Mouse (Mus musculus) urinary bladder, postnatal 25 days (tissue): ENCODE results near the gene Dgkq.

Experiments used
- DNase-seq: peaks from one replicate; pipeline ENCODE4 v3.0.0; 2022; ENCODE audit warnings: low spot score

Dgkq gene

DNA sequence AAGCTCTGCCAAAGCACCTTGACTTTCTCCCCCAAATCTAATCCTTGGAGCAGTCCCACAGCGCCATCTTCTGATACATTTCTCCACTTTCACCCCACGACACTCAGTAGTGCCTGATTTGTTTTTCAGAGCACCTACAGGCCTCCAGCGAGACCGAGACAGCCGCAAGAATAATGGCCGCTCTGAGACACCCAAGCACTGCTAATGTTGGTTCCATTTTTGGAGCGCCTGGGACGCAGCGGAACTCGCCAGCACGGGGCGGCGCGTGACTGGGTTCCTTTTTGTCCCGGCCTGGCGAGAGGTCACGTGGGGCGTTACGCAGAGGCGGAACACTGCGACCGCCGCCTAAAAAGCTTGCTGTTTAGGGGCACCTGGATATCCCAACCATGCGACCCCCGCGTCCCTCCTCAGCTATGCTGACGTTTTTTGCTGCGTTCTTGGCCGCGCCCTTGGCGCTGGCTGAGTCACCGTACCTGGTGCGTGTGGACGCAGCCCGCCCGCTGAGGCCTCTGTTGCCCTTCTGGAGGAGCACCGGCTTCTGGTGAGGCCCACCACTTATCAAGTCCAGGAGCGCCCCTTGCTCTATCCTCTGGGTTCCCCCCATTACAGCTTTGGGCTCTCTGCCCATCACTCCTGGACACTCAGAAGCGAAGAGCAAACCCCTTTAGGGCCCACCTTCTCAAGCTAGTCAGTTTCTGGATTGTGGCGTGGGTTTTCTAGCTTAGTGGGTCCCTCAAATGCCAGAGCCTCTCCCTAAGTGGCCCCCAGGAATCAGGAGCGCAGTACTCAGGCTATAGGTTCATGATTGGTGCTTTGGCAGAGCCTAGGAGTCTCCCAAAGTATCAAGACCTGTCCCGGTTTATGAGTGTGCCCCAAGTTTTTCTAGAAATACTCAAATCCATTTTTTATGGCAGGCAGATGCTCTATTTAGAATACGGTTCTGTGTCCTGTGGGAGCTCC lies at the start of gene Dgkq:
TSS of gene Dgkq (minus strand) at position 696 of the 960 bp plus-strand sequence.
- DNase-seq: peak; percentile 78

DNA sequence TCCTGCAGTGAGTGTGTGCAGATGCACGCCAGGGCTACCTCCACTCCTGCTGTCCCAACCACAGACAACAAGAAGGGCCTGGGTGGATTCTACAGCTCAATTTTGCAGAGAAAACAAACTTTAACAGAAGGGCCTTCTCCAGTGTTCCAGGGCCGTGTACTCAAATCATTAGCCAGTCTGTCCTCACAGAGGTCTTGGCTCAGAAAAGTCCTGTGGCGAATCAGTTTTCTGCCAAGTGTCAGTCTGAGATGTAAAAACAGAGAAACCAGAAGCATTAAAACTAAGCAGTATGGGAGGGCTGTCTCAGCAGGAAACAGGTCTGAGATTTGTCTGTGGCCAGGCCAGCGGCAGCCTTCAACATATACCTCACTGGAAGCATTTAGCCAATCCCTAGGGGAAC lies 48.6 kb upstream of the Dgkq start:
- DNase-seq: no peak

DNA sequence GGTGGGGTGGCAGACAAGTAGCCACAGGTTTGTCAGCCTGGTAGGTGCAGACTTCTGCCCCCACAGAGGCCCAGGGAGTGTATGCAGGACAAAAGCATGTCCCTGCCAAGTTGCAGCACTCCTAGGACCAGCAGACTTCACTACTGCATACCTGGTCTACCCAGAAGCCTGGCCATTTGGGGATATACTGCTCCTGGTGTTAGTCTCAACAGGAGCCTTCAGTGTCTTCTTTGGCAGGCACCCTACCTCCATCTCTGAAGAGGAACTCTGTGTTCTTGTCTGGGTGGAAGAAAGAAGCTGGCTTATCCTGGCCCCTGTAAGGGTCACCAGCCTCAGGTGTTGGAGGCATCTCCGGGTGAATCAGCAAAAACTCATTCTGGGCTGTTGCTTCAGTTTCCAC lies 46.5 kb upstream of the Dgkq start:
- DNase-seq: no peak

DNA sequence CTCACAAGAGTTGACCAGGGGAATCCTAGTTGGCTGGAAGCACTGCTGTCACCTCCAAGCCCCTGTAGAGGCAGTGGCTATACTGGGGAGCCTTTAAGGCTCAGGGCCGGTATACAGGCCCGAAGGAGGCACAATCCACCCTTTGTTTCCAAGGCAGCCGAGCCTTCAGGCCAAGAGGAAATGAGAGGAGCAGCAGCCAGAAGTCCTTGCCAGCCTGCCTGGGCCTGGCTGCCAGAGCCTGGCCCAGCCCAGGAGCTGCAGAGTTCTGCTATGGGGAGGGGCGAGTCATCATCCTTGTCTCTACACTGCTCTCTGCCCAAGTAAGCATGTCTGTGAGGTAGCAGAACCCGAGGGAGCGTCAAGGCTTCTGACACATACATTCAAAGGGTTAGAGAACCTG lies 44.7 kb upstream of the Dgkq start:
- DNase-seq: no peak

DNA sequence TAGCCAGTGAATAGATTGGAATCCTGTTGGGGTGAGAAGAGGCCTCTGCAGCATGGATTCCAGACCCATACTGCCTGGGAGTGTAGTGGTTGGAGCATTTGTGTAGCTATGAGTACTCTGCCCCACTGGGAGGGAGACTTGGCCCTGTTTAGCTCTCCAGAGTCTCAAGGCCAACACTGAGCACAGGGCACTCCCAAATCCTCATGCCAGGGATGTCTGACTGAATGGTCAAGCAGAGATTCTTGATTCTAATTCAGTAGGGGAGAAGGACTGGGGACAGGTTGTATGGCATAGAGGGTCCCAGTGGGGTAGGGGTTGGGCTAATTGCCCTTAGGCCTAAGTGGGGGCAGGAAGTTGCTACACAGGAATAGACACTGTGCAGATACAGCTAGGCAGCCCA lies 44.2 kb upstream of the Dgkq start:
- DNase-seq: no peak

DNA sequence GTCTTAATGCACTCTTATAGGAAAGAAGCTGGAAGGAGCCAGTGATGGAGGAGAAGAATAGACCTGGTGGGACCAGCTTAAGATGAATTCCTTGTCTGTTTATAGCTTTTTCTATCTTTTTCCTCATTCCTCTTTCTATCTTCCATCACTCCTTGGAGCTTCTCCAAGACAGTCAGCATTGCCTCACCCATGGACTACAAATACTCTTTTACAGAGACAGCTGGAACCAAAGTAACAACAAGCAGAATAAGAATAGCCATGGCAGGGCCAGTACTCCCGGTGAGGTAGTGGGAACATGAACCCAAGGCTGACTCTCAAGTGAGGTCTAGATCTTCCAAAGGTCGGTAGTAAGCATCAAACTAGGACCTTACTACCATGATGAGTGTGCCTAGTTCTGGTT lies 43.6 kb upstream of the Dgkq start:
- DNase-seq: no peak

DNA sequence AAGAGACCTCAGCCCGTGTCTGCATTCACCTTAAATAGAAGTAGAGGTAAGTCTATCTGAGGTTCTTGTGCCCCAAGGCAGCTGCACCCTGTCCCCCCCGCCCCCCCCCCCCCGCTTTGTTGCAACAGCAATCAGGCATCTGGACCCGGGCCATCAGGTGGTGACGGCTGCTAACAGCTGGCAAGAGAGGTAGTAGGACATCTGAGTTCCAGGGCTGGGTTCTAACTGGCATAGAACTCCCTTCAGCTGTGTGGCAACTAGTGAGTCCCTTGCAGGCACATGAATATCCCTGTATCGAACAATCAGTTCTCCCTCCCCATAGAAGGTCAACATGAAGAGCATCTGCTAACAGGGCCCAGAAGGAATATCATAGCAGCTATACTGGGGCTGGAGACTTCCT lies 42.5 kb upstream of the Dgkq start:
- DNase-seq: no peak

DNA sequence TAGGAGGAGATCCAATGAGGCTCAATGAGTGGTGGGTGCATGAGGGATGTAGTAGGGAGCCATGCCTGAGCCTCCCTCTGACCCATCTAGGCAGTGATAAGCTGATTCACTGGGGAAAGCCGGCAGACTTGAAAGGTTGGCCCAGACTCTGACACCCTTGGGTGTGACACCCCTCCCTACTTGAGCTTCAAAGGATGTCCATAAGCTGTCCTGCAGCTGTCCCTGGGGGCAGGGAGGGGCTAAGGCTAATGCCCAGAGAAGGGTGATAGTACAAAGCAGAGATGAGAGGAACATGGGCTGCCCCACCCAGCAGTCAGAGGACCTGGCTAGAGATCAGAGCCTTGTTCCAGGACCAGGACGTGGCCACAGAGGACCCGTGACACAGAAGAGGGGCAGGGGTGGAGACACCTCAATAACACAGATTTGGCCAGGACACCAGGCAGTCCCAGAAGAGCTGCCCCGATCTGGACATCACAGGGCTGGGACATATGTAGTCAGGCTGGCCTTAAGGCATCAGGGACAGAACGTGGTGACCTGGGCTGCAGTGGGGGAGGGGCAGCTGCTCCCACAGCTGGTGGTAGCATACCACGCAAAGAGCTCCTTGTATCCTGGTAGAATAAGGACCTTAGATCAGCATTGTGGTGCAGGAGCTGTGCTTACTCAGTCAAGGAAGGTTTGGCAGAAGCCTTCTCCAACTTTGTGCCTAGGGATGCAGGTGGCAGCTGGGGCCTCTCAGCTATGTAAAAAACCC lies 39.7 kb upstream of the Dgkq start:
- no peak for DNase-seq

DNA sequence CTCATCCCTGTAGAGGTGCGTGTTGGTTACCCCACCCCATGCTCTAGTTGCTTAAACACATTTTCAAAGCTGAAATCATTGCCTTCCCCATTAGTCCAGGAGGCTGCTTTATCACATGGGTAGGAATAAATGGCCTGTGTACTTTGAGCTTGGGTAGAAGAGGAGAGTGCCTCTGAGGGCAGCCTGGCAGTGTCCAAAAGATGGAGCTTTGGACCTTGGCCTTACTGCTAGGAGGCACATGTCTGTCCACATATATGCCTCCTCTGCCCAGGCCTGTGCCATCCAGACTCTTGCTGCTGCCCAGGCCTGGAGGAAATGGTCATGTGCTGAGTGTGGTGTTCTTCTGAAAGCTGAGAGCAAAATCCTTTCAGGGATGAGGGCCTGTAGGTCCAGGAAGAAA lies 38.9 kb upstream of the Dgkq start:
- no peak for DNase-seq

DNA sequence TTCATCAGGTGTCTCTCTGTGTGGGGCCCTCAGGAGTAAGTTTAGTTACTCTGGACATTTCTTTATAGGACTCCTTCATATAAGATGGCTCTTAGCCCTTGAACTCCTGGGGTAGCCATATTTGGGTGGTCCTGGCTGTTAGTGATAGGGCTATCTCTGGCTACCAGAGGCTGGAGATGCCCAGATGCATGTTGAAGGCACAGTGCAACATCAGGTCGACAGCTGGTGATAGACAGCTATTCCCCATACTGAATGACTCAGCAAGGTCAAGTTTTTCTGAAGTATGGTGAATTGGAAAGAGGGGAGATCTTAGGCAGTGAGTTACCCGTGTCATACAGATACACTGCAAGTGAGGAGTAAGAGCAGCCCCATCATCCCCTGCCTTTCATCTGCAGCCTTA lies 38.3 kb upstream of the Dgkq start:
- no peak for DNase-seq

DNA sequence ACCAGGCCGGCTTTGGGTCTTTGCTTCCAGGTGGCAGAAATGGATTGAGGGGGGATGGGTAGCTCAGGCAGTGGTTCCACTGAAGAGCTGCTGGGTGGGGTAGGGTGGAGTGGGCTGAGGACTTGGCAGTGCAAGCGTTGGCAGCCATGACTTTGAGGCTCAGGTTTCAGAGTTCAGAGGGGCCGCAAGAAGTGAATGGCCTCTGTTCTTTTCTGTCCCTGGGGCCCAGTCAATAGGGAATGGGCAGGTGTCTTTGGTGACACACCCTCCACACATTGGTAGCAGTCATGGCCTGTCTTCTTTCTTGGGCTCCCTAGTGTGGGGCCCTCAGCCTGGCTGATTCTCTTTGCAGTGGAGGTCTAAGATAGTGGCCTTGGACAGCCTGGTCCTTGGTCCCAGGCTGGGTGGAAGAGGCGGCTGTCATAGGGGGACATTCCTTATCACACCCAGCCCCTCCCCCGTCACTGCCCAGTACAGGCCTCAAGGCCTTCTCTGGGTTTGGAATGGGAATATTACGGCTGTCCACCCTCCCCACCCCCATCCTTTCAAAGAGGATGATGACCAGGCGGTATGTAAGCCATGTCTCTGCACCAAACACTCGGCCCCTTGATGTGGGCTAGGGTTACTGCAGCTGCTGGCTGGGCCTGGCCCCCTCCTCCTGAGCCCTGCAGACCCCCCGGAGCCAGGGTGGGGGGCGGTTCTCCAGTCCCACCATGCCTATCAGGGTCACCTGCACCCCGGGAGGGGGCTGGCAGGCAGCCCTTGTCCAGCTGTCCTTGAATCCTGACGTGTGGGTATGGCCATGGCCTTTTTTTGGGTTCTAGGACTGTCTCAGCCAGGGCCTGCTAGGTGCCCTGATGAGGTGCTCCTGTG lies 34.5 kb upstream of the Dgkq start:
- DNase-seq: no peak

DNA sequence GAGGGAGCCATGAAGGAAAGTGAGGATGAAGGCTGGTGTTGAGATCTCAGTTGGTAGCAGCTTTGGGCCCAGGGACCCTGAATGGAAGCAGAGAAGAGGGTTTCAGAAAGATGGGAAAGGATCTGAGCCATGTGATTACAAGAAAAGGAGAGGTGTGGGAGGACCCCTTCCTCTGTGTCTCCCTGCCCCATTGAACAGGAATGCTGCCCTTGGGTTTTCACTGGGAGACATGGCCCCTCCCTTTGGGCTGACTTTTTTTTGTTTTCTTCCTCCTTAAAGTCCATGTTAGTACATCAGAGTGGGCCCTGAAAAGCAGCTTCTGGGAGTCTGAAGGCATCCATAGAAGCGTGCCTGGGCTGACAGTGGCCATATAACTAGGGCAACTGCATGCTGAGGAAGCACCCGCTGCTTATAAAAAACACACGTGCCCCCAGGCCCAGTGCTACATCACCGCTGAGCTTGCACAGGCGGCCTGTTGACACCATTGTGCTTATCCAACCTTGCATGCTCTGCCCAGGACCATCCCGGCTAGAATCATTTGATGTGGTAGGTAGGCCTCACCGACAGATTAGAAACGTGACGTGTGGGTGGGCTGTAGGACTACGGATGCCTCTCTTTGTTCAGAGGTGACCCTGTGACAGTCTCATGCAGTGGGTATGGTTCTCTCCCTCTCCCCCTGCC lies 32.0 kb upstream of the Dgkq start:
- no peak for DNase-seq

DNA sequence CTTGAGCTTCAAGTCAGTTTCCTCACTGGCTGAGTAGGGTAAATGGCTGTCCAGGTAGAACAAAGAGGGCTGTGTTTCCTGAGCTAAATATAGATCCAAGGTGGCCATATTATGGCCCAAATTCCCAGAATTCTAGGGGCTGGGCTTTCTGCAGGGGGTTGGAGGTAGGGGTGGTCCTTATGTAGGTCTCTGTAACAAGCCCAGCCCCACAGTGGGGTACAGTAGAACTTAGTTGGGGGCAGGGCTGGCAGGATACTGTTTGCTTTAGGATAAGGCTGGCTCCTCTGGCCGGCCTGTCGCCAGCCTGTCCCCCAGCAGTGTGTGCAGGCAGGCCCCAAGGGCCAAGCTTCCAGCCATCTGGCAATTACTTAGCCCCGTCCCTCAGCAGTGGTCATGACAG lies 30.9 kb upstream of the Dgkq start:
- DNase-seq: no peak

DNA sequence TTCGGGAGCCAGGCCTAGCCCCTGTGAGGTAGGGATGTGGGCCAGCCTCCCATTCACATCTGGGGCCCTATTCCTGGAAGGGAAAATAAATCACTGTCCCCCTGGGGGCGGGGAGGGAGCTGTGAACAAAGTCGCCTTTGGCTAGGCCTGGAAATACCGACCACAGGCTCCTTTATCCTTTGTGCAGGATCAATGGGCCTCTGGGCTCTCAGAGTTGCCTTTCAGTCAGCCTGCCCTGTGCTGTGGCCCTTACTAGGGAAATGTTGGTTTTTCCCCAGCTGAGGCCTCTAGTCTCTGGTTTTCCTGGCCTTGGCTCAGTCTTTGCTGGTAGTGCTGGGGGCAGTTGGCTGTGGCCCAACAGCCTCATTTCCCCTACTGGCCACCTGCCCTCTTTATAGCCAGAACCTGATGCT lies 27.9 kb upstream of the Dgkq start:
- no peak for DNase-seq

DNA sequence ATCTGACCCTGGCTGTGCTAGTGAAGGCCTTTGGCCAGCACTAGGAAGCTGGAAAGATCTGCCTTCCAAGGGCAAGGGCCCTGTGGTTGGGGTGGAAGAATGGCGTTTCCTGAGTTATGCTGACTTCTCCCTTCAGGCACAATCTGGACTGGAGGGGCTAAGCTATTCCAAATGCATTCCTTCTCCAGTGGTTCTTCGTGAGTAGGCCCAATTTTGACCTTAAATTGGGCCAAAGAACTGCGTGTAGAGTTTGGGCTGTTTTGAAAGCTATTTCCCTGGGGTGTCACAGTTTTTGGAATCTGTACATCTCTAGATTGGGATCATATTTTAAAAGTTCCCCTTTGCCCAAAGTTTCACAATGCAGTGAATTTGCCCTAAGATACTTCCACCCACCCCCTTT lies 27.1 kb upstream of the Dgkq start:
- DNase-seq: no peak

DNA sequence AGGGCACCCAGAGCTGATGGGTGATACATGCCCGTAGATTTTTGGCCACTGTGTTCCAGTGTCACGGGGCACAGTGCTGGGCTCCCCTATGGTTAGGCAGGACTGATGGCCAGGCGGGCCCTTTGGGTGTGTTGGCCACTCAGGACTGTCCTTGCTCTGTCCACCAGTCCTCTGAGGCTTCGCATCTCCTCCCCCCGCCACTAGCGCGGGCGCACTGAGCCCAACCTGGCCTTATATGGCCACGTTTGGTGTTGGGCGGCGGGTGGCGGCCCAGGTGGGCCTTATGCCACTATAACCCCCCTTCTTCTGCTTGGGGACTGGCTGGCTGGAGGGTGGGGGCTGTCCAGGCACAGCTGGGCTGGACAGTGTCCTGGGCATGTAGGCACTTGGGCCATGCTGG lies 26.4 kb upstream of the Dgkq start:
- DNase-seq: no peak

DNA sequence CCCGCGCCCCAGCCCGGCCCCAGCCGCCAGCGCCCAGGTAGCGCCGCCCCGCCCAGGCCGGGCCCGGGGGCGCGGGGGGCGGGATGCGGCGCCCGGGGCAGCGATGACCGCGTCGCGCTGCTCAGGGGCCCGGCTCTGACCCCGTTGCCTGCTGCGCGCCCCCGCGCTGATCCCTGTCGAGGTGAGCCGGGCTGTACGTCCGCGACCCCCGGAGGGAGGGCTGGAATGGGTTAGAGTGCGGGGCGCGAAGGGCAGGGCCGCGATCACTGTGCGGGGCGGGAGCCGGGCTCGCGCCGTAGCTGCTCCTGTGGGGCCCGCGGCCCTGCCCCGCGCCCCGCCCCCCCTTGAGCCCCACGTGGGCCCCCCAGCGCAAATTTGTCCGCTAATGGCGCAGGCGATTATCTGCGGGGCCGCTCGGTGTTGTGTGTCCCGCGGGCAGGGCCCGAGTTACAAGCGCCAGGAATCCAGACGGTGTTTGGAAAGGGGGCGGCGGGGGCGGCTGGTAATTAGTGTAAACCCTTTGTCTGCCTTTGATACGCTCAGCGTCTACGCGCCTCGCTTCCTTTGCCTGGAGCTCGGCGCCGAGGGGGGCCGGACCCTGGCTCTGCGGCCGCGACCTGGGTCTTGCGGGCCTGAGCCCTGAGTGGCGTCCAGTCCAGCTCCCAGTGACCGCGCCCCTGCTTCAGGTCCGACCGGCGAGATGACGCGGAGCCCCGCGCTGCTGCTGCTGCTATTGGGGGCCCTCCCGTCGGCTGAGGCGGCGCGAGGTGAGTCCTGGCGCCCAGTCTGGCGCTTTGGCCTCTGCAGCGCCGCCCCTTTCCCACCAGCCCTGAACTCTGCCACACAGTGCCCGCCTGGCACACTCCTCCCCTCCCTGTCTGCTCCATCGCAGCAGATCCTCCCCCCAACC lies 25.1 kb upstream of the Dgkq start:
- peak; percentile 23 for DNase-seq

DNA sequence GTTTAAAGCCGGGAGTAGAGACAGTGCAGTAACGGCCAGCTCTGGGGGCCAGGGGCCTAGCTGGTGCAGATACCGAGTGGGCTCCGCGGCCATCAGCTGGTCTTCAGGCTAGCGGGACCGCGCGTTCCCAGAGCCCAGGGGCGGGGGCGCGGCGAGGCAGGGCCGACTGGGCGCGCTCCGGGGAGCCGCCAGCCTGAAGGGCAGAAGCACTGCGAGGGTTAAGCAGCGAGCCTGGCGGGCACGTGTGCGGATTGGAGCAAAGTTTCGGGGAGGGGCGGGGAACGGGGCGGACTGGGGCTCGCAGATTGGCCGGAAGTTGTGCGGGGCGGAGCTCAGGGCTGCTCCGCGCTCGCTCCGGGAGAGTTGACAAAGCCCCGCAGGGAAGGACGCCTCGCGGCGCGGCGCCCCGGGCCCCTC lies 24.4 kb upstream of the Dgkq start:
- DNase-seq: peak; percentile 73

DNA sequence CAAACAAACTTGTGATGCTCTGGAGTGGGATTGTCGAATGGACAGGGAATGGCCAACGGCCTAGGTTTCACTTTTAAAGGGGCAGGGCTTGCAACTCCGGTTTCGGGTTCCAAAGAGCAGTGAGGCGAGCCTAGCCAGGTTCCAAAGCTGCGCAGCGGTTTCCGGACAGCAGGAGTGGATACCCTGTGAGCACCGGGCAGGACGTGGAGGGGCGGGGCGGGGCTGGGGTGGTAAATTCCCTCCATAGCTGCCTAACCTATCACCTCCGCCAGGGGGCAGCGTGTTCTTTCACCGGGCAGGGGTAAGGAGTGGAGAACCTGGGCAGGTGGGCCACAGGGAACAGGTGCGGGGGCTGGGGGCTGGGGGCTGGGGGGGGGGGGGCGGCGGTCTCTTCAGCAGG lies 22.8 kb upstream of the Dgkq start, which contains the start of gene Fgfrl1:
TSS of gene Fgfrl1 (plus strand) at position 112 of the 400 bp plus-strand sequence.
- DNase-seq: peak; percentile 73

DNA sequence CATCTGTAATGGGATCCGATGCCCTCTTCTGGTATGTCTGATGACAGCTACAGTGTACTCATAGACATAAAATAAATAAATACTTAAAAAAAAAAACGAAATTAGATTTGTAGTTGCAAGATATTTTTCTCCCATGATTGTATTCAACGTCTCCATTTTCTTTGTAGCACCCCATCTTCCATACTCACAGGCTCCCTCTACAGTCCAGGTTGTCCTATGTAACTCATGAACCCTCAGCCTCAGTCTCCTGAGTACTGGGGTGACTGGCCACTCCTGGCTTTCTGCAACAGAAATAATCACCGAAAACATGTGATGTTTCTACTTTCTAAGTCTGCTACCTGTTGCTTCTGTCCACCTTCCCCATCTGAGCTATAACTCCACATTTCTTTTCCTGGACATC lies 21.7 kb upstream of the Dgkq start:
- DNase-seq: no peak

DNA sequence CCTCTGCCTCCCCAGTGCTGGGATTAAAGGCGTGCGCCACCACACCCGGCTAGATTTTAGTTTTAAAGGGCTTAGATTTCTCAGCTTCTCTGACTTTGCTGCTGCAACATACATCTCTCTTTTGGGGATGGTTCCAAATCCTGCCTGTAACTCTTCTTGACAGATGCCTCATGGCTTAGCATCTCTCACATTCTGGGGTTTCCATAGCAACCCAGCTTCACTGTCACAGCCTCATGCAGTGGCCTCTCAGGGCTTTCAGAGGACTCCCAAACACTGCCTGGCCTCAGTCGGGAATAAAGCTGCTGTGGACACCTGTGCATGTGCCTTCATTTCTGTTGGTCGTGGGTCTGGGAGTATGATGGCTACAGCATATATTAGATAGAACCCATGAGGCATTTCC lies 19.6 kb upstream of the Dgkq start:
- DNase-seq: no peak
